Mouse (Mus musculus) adrenal gland, adult (tissue): Measurements from ENCODE around the gene Snx4.

Experiments
- DNase-seq, 2 experiments: peaks; one replicate each; pipeline ENCODE4 v3.0.0; 2022 to 2023; ENCODE audit warnings: low spot score in 1 of 2; ENCODE audit not compliant: inconsistent age in 2 of 2

Gene Snx4

DNA sequence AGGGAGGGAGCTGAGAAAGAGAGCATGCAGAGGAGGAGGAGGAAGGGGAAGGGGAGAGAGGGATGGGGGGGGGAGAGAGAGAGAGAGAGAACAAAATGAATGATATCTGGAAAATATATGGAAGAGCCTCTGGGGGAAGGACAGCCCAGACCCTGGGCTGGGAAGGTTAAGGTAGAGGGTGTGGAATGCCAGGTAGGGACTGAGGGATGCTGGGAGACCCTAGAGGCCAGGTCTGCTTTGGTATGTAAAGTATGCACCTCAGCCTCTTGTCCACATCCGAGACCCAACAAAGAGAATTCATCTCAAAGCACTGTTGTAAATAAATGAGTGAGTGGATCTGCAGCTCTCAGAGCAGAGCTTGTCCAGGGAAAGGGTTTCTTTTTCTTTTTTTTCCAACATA is 91.1 kb downstream of the Snx4 start:
- DNase-seq: no peak

DNA sequence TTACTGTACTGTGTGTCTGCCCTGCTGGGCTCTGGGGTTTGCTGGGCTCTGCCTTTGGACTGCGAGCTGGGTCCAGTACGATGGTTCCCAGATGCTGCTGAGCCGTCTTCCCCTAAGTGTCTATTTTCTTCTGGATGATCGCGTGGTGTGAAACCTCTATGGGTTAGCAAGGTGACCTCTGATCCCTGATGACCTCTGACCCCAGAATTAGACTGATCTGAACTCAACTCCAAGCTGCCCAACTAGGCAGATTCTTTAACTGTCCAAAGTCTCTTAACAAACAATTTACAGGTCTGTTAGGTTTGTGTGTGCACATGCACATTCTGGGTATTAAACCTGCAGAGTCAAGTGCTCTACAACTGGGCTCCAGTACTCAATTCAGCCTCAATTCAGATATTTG is 91.9 kb downstream of the Snx4 start:
- DNase-seq: no peak

DNA sequence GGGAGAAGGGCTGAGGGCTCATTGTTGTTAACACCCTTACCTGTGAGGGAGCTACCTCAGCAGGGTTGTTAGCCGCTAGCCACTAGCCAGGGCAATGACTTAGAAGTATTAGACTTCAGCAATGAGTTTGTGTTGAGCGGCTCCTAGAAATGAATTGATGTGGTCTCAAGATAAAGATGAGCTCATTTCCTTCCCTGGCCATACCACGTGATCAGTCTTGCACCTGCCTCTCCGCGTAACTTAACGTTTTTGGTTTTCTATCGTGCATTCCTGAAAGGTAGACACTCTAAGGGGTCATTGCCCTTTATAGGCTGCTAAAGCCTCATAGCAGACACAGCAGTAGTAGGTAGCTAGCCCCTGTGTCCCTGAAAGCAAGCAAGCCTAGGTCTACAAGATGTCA is 92.4 kb downstream of the Snx4 start:
- no peak for DNase-seq

DNA sequence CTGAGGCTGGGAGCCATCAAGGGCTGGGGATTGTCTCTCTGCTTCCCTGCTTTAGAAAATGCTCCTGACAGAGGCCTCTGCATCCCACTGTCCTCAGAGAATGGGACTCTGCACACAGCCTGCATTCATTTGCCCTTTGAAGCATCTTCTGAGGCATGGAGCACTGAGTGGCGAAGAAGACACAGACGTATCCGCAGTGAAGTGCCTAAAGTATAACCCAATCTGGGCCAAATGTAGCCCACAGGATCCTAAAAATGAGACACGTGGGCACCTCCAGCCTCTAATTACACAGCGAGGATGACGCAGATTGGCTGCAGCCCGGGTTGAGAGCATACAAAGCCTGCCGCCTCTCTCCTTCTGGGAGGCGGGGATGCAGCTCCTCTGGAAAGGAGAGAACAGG is 93.1 kb downstream of the Snx4 start:
- peak; percentile 31 to 72 for DNase-seq

DNA sequence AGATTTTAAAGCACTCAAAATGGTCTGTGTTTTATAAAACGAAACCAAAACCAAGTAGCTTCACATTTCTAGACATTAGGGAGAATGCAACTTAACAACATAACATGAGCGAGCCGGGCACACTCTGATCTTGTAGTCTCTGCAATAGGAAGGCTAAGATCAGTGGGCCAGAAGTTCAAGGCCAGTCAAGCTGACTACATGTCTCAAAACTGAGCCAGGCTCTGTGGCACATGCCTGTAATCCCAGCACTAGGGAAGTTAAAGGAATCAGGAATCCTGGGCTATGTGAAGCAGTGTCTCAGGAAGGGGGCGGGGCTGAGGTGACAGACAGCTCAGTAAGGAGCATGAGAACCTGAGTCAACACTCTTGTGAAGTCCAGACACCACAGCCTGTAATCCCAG is 93.6 kb downstream of the Snx4 start:
- DNase-seq: peak; percentile 67 to 81

DNA sequence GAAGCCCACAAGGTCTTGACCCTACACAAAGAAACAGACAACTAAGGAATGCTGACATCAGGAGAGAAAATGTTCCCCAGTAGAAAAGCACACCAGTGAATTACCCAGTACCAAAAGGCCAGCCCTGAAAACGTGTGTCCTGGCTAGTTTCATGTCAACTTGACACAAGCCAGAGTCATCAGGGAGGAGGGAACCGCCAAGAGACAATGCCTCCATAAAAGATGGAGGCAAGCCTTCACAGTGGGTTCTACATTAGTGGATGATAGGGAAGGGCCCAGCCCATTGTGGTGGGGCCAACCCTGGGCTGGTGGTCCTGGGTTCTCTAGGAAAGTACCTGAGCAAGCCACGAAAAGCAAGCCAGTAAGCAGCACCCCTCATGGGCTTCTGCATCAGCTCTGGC is 95.1 kb downstream of the Snx4 start:
- DNase-seq: no peak

DNA sequence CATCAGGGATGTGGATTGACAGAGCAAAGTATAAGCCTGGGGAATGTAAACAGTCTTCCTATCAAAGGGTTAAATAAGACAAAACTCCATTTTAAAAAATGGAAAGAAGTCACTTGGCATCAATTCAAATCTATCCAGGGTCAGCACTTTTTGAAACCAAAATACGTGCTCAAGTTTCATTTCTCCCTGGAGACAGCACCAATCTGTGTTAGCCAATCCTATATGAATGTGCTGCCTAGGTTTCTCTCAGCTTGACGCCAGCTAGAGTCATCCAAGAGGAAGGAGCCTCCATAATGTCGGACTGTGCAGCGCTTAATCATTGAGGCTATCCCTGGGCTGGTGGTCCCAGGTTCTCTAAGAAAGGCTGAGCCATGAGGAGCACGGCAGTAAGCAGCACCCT is 95.9 kb downstream of the Snx4 start:
- no peak for DNase-seq
